Mouse (Mus musculus): ENCODE results near the gene Hspa8.
A peak's percentile ranks its signal among the peaks of the same experiment; 100 is the strongest.

The Hspa8 gene

GRCm38 (mm10) chr9:40811860-40812259, 11.1 kb downstream of the Hspa8 start:
- no peak for DNase-seq (ENCODE audit: low spot score)

DNA sequence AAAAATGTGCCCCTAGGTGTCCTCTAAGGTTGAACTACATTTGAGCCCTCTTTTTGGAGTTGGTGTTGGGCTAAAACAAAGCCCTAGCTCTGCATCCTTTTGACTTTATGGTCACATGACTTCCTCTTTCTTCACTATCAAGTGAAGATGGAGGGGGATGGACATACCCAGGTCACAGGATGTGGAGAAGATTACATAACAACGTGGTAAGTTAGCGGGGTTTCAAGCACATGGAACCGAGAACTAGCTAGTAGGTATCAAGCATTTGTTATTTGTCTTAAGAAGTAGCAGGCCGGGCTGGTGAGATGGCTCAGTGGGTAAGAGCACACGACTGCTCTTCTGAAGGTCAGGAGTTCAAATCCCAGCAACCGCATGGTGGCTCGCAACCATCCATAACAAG, 13.3 kb downstream of the Hspa8 start:
- no peak for DNase-seq (ENCODE audit: low spot score)

DNA sequence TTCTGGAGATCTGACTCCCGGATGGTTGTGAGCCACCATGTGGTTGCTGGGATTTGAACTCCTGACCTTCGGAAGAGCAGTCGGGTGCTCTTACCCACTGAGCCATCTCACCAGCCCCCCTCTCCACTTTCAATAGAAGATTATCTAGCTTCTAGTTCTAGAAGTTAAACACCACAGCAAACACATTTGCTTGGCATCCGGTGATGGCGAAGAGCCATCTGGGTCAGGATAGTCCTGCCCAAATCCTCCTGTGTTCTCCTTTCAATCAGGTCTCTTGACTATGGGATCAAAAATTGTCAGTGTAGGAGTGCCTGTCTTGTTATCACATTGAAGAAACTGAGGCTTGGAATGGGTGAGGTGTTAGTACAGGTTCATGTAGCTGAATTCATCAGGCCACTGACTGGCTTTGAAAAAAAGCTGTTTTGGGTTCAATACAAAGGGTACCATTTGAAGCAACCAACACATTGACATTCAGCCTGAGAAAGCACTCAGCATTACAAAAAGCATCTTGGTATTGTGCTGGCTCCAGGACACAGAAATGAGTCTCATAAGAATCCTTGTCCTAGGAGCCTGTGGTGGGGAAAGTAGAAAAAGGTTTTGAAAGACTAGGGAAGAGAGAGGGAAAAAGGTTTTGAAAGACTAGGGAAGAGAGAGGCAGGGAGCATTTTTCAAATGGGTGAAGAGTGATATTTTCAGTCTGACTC, 16.7 kb downstream of the Hspa8 start:
- DNase-seq (ENCODE audit: low spot score), result no peak

GRCm38 (mm10) chr9:40825601-40826000, 24.8 kb downstream of the Hspa8 start:
- no peak for DNase-seq (ENCODE audit: low spot score)

DNA sequence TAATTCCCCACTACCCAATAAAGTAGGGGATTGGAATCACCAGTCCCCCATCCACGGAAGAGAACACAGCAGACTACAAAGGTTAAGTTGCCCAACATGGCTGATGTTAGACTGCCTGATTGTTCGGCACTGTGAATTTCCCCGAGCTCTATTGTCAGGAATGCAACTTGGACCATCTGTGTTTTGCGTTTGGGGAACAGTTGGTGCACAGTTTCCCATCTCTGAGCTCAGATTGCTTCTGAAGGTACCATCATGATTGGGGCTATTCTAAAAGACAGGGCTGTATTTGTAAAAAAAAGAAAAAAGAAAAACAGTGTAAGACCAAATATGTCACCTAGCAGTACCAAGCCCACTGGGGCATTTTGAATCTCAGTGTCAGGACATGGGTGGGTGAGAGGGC, 26.6 kb downstream of the Hspa8 start:
- no peak for DNase-seq (ENCODE audit: low spot score)

- peak; percentile 90 for DNase-seq (ENCODE audit: low spot score)
Observed at GRCm38 (mm10) chr9:40834569-40834968, 33.8 kb downstream of the Hspa8 start.

DNA sequence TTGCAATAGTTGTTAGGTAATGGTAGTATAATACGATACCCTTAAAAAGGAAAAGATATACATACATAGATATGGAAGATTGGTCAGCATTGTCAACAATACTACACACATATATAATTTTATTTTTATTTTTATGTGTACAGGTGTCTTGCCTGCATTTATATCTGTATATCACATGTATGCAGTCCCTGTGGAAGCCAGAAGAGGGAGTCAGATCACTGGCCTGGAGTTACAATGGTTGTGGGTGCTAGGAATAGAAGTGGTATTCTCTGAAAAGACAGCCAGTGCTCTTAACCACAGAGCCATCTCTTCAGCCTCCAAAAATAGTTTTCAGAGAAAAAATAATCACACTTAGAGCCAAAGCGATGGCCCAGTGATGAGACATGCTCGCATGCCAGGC, 35.9 kb downstream of the Hspa8 start:
- no peak for DNase-seq (ENCODE audit: low spot score)

GRCm38 (mm10) chr9:40839662-40840061, 38.9 kb downstream of the Hspa8 start:
- no peak for DNase-seq (ENCODE audit: low spot score)

DNA sequence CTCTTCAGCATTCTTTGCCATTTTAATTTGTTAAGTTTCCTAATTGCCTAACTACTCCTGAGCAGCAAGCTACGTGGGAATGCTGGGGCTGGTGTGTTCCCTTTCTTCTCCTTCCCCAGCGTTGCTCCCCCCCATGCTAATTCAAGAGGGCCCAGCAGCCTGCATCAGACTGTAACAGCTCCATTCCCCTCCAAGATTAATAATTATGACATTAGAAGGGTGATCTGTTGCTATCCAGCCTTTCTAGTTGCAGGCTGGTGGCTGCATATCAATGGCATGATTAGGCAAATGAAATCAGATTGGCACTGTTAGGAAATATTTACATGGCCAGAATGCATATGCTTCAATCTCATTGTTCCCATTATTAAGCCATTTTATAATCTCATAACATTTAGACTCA, 50.7 kb downstream of the Hspa8 start:
- DNase-seq (ENCODE audit: low spot score), result no peak

- no peak for DNase-seq (ENCODE audit: low spot score)
Observed at GRCm38 (mm10) chr9:40858461-40859160, 57.8 kb downstream of the Hspa8 start.

DNA sequence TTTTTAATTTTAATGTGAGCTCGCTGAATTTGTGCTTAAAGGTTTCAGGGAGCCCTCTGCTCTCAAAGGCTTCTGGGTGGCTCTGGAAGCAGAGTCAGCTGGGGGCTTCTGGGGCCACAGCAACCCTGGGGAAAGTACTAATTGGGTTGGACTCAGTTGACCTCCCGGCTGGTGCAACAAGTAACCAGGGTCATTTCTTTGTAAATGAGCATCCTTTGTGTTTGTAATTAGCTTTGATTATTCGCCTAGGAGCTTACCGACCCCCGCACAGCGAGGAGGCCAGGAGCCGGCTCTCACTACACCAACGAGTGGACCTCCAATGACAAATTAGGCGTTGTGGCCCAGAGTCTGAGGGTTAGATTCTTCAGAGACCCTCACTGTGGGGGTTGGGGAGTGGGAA, 58.4 kb downstream of the Hspa8 start:
- DNase-seq (ENCODE audit: low spot score), result no peak

Measured in testis, postnatal 10 days (tissue).